Mouse (Mus musculus) erythroid progenitor cell, adult 5-6 weeks (primary cell): ENCODE measurements around the gene Phf1. TPM values are rescaled to one million over a fixed set of nuclear protein-coding genes. Genes with fewer than 3 reads are reported as not detected.
"Not testable (repeated sequence)": the region's sequence is repeated elsewhere in the genome, so short reads cannot be mapped to it uniquely, and the experiment has no call there.

Experiments
- ATAC-seq: replicated peaks from 2 replicates; pipeline ENCODE4 v1.8.0; 2016; ENCODE audit warnings: moderate number of reproducible peaks, mild to moderate bottlenecking, moderate TSS enrichment, inconsistent platforms; ENCODE audit not compliant: poor library complexity, low FRiP score, severe bottlenecking
- total RNA-seq, 2 experiments: library from RNA; stranded (forward) in 1 of 2; stranded (reverse) in 1 of 2; fragments of 150-400 nt in 1 of 2; fragments of 186-747, 209-891 nt in 1 of 2; gene quantifications; 2 replicates each; pipeline versions ENCODE4 v1.2.3 to v1.2.4; 2015 to 2017; ENCODE audit warnings: low replicate concordance in 2 of 2

Phf1 gene
- total RNA-seq (2015; ENCODE audit: low replicate concordance) = 23.1 and 29.6 TPM in 2 replicates
- total RNA-seq (2017; ENCODE audit: low replicate concordance) = 19.4 and 34.5 TPM in 2 replicates

- peak; percentile 92 for ATAC-seq
These were observed at the start of gene Phf1 for GRCm38 (mm10) chr17:26932839-26933398. Phf1 (plus strand) TSS chr17:26933052.

DNA sequence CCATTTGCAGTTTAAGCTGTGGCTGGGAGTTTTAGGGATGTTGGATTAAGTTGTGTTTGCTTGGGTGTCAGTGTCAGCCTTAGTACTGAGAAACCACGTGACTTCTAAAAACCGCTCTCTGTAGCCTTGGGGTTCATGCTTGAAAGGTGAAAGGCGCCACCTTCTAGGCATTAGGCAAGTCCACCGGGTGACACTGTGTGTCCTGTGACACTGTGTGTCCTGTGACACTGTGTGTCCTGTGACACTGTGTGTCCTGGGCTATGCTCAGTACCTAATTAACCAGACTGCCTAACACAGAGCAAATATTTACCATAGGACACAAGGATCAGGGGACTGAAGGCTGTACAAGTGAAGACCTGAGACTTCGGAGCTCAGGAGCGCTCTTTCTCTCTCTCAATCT is 49.3 kb upstream of the Phf1 start:
- ATAC-seq = no peak

DNA sequence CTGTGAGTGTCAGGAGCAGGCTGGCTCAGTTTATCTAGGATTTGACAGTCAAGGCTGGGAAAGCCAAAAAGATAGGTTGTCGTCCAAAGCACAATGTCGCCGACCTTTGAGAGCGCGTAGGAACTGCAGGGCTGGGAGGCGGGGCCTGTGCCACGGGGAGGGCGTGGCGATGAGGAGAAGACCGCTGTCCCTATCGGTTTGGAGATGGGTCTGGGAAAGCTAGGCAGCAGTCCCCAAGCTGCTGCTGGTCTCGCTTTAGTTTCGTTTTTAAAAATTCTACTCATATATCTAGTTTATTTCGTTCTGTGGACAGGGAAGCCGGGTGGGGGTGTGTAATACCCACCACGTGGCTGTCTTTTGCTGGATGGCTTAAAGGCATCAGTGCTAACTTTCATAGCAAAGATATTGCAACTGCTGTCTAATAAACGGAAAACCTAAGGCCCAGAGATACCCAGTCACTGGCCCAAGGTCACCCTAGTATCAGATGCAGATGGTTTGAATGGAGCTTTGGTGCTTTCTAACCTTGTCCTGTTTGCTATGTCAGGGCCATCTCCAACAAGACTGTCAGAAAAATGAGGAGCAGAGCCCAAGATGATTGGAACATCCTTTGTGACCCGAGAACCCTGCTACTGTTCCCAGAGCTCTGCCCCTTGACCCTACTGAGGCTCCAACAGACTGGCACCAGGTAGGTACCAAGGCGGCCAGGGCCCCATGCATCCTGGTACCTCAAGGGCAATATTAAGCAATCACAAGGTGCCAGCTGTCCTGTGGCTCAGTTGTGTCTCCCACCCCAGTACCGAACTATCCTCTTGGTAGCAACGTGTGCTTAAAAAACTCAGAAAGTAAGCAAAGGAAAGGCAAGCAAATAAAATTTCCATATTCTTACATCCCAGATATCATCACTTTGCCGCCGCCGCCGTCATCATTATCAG is 47.6 kb upstream of the Phf1 start:
- ATAC-seq = peak; percentile 95

- ATAC-seq = peak; percentile 86
These were observed 46.7 kb upstream of the Phf1 start for GRCm38 (mm10) chr17:26886047-26886749.

- ATAC-seq = no peak
These were observed 44.9 kb upstream of the Phf1 start for GRCm38 (mm10) chr17:26887926-26888325.

DNA sequence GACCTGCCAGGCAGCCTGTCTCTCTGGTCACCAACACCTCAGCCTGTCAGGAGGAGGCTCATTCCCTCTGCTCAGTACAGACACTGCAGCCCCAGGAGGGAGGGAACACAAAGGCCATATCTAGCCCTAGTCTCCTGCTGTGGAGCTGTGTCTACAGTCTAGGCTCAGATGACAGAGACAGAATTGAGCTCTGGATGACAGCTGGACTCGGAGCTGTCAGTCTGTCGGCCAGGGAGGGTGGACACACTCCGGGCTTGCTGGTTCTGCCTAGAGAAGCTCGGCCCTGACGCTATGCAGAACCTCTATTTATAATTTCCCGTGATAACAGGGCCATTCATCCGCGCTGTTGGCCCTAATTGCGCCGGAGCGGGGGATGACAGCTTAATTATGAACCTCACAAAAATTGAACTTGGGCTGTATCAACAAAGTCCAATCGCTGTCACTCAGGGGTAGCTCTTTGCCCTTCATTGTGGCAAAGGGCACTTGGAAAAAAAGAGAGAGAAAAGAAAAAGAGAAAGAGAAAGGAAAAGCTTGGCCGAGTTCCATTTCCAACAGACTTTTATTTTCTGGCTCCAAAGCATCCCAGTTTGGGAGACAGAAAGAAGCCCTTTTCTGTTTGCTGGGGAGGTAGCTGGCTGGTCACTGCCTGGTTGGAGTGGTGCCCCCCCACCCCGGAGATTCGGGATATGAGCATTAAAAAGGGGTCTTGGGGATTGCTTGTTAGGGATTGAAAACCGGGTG is 40.0 kb upstream of the Phf1 start:
- no peak for ATAC-seq

- no peak for ATAC-seq
These were observed 39.4 kb upstream of the Phf1 start for GRCm38 (mm10) chr17:26893492-26893891.

DNA sequence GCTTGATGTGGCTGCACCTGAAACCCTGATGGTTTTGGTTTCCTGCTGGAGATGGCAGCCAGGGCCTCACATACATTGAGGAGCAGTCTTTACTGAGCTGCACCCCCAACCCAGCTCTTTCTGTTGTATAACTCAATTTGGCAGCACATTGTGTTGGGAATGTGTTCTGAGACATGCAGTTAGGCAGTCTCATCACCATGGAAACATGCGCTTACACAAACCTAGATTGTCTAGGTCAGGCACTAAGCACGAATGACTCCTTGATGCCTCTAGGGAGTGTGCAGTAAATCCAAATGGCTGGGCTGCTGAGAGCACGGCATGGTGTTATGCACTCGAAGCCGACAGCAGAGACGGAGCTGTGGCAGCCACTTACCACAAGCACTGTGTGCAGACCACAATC is 38.5 kb upstream of the Phf1 start:
- ATAC-seq = no peak

DNA sequence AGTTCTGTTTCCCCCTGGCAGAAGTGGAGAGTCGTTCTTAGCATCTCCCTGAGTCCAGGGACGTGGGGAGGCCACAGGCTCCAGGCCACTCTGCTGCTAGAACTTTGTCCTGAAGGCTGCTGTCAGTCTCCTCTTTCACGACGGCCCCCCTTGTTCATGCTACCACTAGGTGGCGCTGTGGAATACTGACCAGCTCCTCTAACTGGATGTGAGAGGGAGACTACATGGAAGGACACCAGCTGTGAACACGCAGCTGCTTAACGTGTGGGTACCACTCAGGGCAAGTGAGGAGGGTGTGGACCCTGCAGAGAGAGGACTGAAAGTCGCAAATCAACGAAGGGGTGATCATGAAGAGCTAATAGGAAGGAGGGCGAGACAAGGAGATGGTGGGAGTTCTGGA is 37.3 kb upstream of the Phf1 start:
- peak; percentile 75 for ATAC-seq

GRCm38 (mm10) chr17:26900916-26901315 is 31.9 kb upstream of the Phf1 start:
- ATAC-seq = no peak

GRCm38 (mm10) chr17:26904320-26904719 is 28.5 kb upstream of the Phf1 start:
- ATAC-seq = no peak

- ATAC-seq = not testable (repeated sequence)
These were observed 25.3 kb upstream of the Phf1 start for GRCm38 (mm10) chr17:26907506-26907905.

DNA sequence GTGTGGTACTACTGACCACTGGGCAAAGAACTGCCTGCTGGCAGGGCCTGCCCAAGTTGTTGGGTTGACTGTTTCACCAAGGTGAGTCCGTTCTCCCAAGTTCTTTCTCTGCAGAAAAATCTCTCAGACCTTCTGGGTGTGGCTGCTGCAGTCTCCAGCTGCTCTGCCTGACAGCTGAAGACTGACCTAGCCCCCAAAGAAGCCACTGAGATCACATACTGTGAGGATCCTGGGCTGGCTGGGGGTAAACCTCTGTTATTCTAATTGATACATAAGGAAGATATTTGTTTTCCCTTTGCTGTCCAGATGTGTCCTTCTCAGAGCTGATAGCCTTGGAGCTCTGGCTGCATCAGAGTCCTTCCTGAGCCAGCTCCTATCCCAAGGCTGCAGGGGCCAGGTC is 17.6 kb upstream of the Phf1 start:
- no peak for ATAC-seq

GRCm38 (mm10) chr17:26916711-26917482 is 16.0 kb upstream of the Phf1 start, which contains the start of gene Kifc5b:
Kifc5b (plus strand) TSS chr17:26917091.
- ATAC-seq = peak; percentile 96

DNA sequence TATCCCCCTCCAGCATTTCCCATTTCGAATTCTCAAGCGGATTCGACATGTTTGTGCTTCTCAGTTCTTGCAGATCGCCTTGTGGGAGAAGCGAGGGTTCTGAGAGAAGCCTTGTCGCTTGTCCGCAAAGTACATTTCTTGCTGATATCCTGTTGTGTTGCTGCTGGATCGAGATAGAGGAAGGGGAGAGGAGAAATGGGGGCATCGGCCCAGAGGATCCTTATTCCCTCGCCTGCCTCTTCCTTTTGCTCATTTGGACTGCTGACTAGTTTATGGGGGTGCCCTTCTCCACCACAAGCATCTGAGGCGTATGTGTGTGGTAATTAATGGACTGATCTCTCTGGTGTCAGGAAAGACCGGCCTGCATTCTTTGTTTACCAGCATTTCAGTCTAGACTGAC is 15.3 kb upstream of the Phf1 start:
- ATAC-seq = peak; percentile 10; the same call in 1 of the 2 replicates

DNA sequence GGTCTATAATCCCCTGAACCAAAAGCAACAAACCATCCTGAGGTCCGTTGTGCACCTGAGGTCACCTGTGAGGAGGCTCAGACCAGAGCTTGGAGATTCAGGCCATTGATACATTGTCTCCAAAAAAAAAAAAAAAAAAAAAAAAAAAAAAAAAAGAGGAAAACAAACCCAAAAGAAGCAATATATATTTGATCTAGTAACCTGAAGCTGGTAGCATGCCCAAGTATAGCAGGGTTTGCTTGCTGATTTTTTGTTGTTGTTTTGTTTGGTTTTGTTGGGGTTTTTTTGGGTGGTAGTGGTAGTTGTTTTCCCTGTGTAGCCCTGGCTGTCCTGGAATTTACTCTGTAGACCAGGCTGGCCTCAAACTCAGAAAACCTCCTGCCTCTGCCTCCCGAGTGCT is 14.5 kb upstream of the Phf1 start:
- ATAC-seq = no peak

DNA sequence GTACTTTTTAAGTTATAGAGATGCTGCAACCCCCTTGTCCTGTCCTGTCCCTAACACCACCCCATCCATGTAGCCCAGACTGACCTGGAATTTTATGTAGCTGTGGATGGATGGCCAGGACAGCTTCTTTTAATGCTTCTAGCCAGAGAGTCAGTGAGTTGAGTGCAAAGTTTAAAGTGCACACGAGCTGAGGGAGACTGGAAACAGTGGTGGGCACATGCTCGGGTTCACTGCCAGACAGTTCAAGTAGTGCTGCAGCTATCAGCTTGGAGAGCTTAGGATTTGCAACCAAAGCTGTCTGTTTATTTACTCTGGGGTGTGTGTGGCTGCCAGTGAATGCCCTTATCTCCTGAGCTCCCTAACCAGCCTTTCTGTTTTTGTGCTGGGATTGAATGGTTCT is 13.3 kb upstream of the Phf1 start:
- not testable (repeated sequence) for ATAC-seq

- ATAC-seq = not testable (repeated sequence)
These were observed 10.5 kb upstream of the Phf1 start for GRCm38 (mm10) chr17:26922368-26922767.

DNA sequence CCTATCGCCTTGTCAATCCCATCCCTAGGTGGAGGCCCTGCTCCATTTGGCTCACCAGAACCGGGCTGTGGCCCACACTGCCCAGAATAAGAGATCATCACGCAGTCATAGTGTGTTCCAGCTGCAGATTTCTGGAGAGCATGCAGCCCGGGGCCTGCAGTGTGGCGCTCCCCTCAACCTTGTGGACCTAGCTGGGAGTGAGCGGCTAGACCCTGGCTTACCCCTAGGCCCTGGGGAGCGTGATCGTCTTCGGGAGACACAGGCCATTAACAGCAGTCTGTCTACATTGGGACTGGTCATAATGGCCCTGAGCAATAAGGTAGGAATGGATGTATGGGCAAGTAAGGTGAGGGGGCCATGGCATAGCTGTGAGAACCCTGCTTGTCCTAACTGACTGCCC is 7.4 kb upstream of the Phf1 start:
- ATAC-seq = 0 out of 2 replicates have a peak, but pooled peaks have one; percentile 33
